Mouse (Mus musculus): Measurements from ENCODE around the gene Lypd3.
A peak's percentile ranks its signal among the peaks of the same experiment; 100 is the strongest.
"Not testable (repeated sequence)": the region's sequence is repeated elsewhere in the genome, so short reads cannot be mapped to it uniquely, and the experiment has no call there.

Lypd3 gene

DNA sequence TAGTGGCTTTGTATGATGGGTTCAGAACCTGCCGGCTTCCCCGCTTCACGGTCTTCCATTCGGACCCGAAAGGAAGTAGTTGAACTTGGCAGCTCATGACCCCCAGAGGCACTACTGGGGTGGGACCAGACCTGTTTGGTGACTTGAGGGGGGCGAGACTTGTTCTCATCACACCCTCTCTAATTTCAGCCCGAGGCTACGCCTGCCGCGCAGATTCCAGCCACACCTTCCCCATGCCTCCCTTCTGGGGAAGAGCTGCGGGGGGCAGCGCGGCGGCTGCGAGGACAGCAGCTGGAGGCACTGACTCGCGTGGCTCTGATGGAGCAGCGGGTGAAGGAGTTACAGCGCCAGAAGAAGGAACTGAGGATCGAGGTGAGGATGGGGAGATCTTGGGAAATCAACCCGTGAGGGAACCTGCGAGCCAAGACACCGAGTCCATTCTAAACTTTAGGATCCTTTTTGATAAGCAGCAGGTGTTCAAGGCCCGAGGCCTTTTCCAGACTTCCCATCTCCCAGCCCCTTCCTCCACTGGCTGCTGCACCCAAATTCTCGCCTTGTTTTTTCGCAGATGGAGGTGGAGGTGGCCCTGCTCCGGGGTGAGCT is 23.9 kb upstream of the Lypd3 start:
- no peak for DNase-seq

GRCm38 (mm10) chr7:24614816-24615215 is 21.5 kb upstream of the Lypd3 start:
- no peak for DNase-seq

- no peak for DNase-seq
These were observed 18.6 kb upstream of the Lypd3 start for GRCm38 (mm10) chr7:24617763-24618162.

DNA sequence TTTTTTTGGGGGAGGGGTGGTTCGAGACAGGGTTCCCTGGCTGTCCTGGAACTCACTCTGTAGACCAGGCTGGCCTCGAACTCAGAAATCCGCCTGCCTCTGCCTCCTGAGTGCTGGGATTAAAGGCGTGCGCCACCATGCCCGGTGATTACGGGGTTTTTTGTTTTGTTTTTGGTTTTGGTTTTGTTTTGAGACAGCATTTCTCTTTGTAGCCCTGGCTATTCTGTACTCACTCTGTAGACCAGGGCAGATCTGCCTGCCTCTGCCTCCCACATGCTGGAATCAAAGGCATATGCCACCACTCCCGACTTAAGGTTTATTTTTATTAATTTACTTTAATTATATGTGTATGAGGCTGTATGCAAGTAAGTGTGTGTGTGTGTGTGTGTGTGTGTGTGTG is 18.0 kb upstream of the Lypd3 start:
- not testable (repeated sequence) for DNase-seq

GRCm38 (mm10) chr7:24619671-24620397 is 16.5 kb upstream of the Lypd3 start:
- DNase-seq = no peak

- no peak for DNase-seq
These were observed 15.2 kb upstream of the Lypd3 start for GRCm38 (mm10) chr7:24621193-24621592.

GRCm38 (mm10) chr7:24622967-24623366 is 13.4 kb upstream of the Lypd3 start:
- no peak for DNase-seq

- DNase-seq = peak; percentile 36 to 71
These were observed 7.4 kb upstream of the Lypd3 start for GRCm38 (mm10) chr7:24628685-24629610.

DNA sequence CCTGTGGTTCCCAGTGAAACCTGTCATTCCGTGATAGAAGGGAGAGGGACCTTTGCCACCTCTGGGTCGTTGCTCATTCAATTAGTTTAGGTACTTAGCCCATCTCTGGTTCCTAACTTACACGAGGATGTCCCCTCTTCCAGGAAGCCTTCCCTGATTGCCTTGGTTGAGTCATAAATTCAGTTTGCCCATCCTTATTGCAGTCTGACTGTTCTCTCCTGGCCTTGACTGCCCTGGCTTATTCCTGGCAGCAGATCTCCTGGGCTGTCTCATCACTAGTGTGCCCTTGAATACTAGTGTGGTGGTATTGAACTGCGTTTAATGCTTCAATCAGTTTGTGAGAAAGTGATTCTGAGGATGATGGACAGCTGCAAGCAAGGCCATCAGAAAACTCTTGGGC is 6.7 kb upstream of the Lypd3 start:
- no peak for DNase-seq

- DNase-seq = no peak
These were observed 6.1 kb upstream of the Lypd3 start for GRCm38 (mm10) chr7:24630116-24630880.

GRCm38 (mm10) chr7:24637046-24637445 is 696 bp downstream of the Lypd3 start:
- DNase-seq = no peak

- DNase-seq = peak in 1 of 2 experiments; percentile 13
These were observed 1.9 kb downstream of the Lypd3 start for GRCm38 (mm10) chr7:24638026-24638856.

GRCm38 (mm10) chr7:24640450-24640849 is 4.1 kb downstream of the Lypd3 start:
- DNase-seq = no peak

DNA sequence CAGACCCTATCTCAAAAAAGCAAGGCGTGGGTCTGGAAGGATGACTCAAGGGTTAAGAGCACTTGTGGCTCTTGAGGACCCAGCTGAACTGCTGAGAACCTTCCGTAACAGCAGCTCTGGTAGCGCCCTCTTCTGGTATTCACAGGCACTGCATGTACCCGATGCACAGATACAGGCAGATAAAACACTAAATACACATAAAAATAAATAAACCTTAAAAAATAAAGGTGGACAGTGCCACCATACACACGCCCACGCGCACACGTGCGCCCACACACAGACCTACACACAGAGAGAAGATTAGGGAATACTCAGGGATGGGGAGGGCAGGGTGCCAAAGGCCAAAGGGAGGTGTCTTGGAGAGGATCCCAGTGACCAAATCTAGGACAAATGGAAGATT is 6.1 kb downstream of the Lypd3 start:
- peak; percentile 37 to 56 for DNase-seq

GRCm38 (mm10) chr7:24644492-24644891 is 8.1 kb downstream of the Lypd3 start:
- no peak for DNase-seq

- DNase-seq = no peak
These were observed 8.6 kb downstream of the Lypd3 start for GRCm38 (mm10) chr7:24644996-24645395.

DNA sequence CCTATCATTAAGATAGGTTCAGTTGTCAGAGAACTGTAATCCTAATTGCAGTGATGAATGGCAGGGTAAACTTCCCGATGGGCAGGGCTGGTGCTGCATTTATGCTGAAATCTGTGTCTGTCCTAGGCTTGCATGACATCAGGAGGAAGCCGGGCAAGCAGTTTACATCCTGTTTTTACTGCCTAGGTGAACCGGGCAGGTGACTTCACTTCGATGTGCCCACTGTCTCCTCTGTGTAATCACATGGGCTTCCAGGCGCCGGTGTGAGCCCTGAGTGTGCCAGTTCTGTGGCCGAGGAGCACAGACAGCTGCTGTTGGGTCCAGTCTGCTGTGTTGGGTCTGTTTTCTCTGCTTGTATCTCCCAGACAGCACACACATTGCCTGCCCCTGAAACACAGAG is 10.1 kb downstream of the Lypd3 start:
- no peak for DNase-seq

- peak; percentile 56 to 67 for DNase-seq
These were observed 17.3 kb downstream of the Lypd3 start for GRCm38 (mm10) chr7:24653681-24654080.

GRCm38 (mm10) chr7:24659737-24660357 is 23.5 kb downstream of the Lypd3 start:
- DNase-seq = no peak

- no peak for DNase-seq
These were observed 25.0 kb downstream of the Lypd3 start for GRCm38 (mm10) chr7:24661118-24661904.

All from cerebellum, postnatal 25 days (tissue).